ENCODE assay signal across 22 mouse cellular contexts in the genomic region with DNA sequence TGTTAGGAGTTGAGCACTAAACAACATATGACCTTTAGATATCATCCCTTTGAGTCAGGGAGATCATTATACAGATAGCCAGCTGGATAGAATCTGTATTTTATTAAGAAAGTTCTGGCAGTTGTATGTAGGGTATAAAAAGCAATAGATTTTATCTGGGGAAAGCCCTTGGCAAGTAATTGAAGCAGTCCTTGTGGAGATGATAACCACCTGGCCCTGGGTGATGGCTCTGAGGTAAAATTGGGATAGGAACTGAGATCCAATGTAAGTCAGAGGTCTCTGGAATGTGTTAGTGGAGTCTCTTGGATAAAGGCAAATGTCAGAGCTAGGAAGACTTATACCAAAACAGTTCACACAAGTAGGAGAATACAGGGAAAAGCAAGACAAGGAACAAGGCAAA.
DNase-seq lines count a peak whose midpoint lies in the region; ATAC-seq and TF ChIP-seq lines count a peak whose summit lies in the region.
"Had no signal": no experiment of that assay in that cellular context is flagged by ENCODE, and none has a peak within 500 bp of the region (broad histone marks: within the 10 kb centered on the region; RNA-seq: fewer than 3 reads in every experiment).

No protein-coding gene starts in this region.

- no peak overlapping the region for H3K4me3 ChIP-seq in lung, postnatal 0 days (ENCODE audit: low read depth, low read length)
- no peak overlapping the region for H3K4me3 ChIP-seq in embryonic facial prominence, embryonic 10.5 days
- H3K4me3 ChIP-seq in midbrain, postnatal 0 days (ENCODE audit: low read depth, low read length): no peak overlapping the region
- no peak overlapping the region for H3K4me3 ChIP-seq in kidney, embryonic 16.5 days (ENCODE audit: low read length)

- TF ChIP-seq EP300 in lung, postnatal 0 days (IDR thresholded peaks at IDR 0.05): no peak

- H3K27ac ChIP-seq in lung, postnatal 0 days (ENCODE audit: low read length): no peak overlapping the region
- H3K27ac ChIP-seq in embryonic facial prominence, embryonic 10.5 days (replicated peaks): no peak overlapping the region
- H3K27ac ChIP-seq in midbrain, postnatal 0 days (ENCODE audit: low read depth, low read length): no peak overlapping the region
- no peak overlapping the region for H3K27ac ChIP-seq in kidney, embryonic 16.5 days (ENCODE audit: low read length)

- DNase-seq in lung, postnatal 0 days (ENCODE audit: low spot score): peak; percentile 3
- DNase-seq in lung, postnatal 25 days (ENCODE audit: low spot score): no peak
- peak; percentile 9 for DNase-seq in embryonic facial prominence, embryonic 10.5 days (ENCODE audit: low spot score)
- peak; percentile 90 for DNase-seq in fat pad, adult 2 months (ENCODE audit: extremely low read depth, low read depth, low spot score)
- peak; percentile 88 for DNase-seq in gonadal fat pad, adult 2 months (ENCODE audit: low read depth)
- DNase-seq in midbrain, postnatal 0 days (ENCODE audit: low spot score): no peak
- no peak for DNase-seq in retina, embryonic 14.5 days (ENCODE audit: low spot score)
- DNase-seq: adrenal gland, adult 2 months; adrenal gland, adult 8-10 months; adrenal gland, postnatal 10 days; adrenal gland, postnatal 14 days; adrenal gland, postnatal 25 days; adrenal gland, postnatal 36 days; B cell, adult 2 months; cerebellum, adult 11 months; cerebellum, adult 11-12 months had no signal

- no peaks in the 10 kb centered on the region for H3K27me3 ChIP-seq in lung, postnatal 0 days (replicated peaks; ENCODE audit: insufficient read depth, low read length)
- no peaks in the 10 kb centered on the region for H3K27me3 ChIP-seq in embryonic facial prominence, embryonic 10.5 days (replicated peaks; ENCODE audit: low read depth, poor library complexity, severe bottlenecking)
- no peaks in the 10 kb centered on the region for H3K27me3 ChIP-seq in midbrain, postnatal 0 days (ENCODE audit: insufficient read depth, low read length)
- H3K27me3 ChIP-seq in kidney, embryonic 16.5 days (ENCODE audit: insufficient read depth, low read length): no peaks in the 10 kb centered on the region
- H3K27me3 ChIP-seq: CH12.LX, Patski had no signal

- no peaks in the 10 kb centered on the region for H3K9me3 ChIP-seq in lung, postnatal 0 days (ENCODE audit: low read length)
- no peaks in the 10 kb centered on the region for H3K9me3 ChIP-seq in embryonic facial prominence, embryonic 10.5 days
- H3K9me3 ChIP-seq in midbrain, postnatal 0 days (ENCODE audit: low read length): no peaks in the 10 kb centered on the region
- H3K9me3 ChIP-seq in kidney, embryonic 16.5 days (ENCODE audit: low read length): no peaks in the 10 kb centered on the region
- H3K9me3 ChIP-seq: G1E had no signal

- H3K4me2 ChIP-seq in lung, postnatal 0 days (replicated peaks; ENCODE audit: low read depth, low read length): no peak overlapping the region
- no peak overlapping the region for H3K4me2 ChIP-seq in midbrain, postnatal 0 days (ENCODE audit: low read depth, low read length, poor library complexity, severe bottlenecking)
- no peak overlapping the region for H3K4me2 ChIP-seq in kidney, embryonic 16.5 days (replicated peaks; ENCODE audit: low read depth, low read length)

- no peak overlapping the region for H3K9ac ChIP-seq in lung, postnatal 0 days (replicated peaks; ENCODE audit: low read depth)
- no peak overlapping the region for H3K9ac ChIP-seq in midbrain, postnatal 0 days (replicated peaks; ENCODE audit: low read length, poor library complexity, severe bottlenecking)
- no peak overlapping the region for H3K9ac ChIP-seq in kidney, embryonic 16.5 days (replicated peaks; ENCODE audit: low read length)

- ATAC-seq in lung, postnatal 0 days: no peak
- ATAC-seq in midbrain, postnatal 0 days (ENCODE audit: low FRiP score): no peak
- ATAC-seq in kidney, embryonic 16.5 days (ENCODE audit: low FRiP score, low TSS enrichment): no peak
- ATAC-seq: activated CD4-positive, CD25-positive, alpha-beta regulatory T cell, adult 4 months; CD4-positive, CD25-positive, alpha-beta regulatory T cell, adult 4 months; Patski had no signal

- no peaks in the 10 kb centered on the region for H3K4me1 ChIP-seq in lung, postnatal 0 days (ENCODE audit: insufficient read depth, low read depth, low read length)
- no peaks in the 10 kb centered on the region for H3K4me1 ChIP-seq in embryonic facial prominence, embryonic 10.5 days
- no peaks in the 10 kb centered on the region for H3K4me1 ChIP-seq in midbrain, postnatal 0 days (ENCODE audit: insufficient read depth, low read length)
- H3K4me1 ChIP-seq in kidney, embryonic 16.5 days (ENCODE audit: insufficient read depth, low read length): no peaks in the 10 kb centered on the region

- TF ChIP-seq CTCF in lung, postnatal 0 days (IDR thresholded peaks at IDR 0.05): no peak
- TF ChIP-seq CTCF in midbrain, postnatal 0 days (IDR thresholded peaks at IDR 0.05): no peak

- H3K36me3 ChIP-seq in lung, postnatal 0 days (ENCODE audit: insufficient read depth, low read length): no peaks in the 10 kb centered on the region
- H3K36me3 ChIP-seq in embryonic facial prominence, embryonic 10.5 days (replicated peaks): no peaks in the 10 kb centered on the region
- H3K36me3 ChIP-seq in midbrain, postnatal 0 days (ENCODE audit: insufficient read depth, low read length): no peaks in the 10 kb centered on the region
- H3K36me3 ChIP-seq in kidney, embryonic 16.5 days (ENCODE audit: insufficient read depth, low read length): no peaks in the 10 kb centered on the region
- H3K36me3 ChIP-seq: G1E had no signal

Comparison
In these comparisons a context has a peak if more than half of its experiments do, and no peak if none do; other contexts are left out.
1. DNase-seq: peak in lung, postnatal 0 days (single experiment), embryonic facial prominence, embryonic 10.5 days (single experiment), fat pad, adult 2 months (single experiment) and gonadal fat pad, adult 2 months (single experiment); none in lung, postnatal 25 days (single experiment), midbrain, postnatal 0 days (single experiment) and retina, embryonic 14.5 days (single experiment).